Mouse (Mus musculus) layer of hippocampus, adult 2 months (tissue): ENCODE measurements around the gene Aqp5. TPM values are rescaled to one million over a fixed set of nuclear protein-coding genes. Genes with fewer than 3 reads are reported as not detected.

Experiments
- DNase-seq, 2 experiments: peaks; one replicate each; pipeline ENCODE4 v3.0.0; 2022; ENCODE audit warnings: low spot score in 2 of 2
- H3K27ac ChIP-seq: fragments of 200-600 bp; 2 replicates; pipeline ENCODE4 v1.8.1; 2022
- H3K4me3 ChIP-seq: fragments of 200-600 bp; 2 replicates; pipeline ENCODE4 v1.8.1; 2022; ENCODE audit warnings: mild to moderate bottlenecking
- CTCF ChIP-seq: fragments of 200-600 bp; conservative IDR thresholded peaks from 2 replicates; pipeline ENCODE4 v1.8.1; 2022; ENCODE audit warnings: antibody characterized with exemption, mild to moderate bottlenecking, moderate library complexity
- long read RNA-seq, 2 experiments: library from polyadenylated mRNA; stranded (forward); transcript quantifications; one replicate each; pipeline ENCODE4 v2.0.0; 2021; ENCODE audit warnings: borderline mapping rate in 2 of 2
- total RNA-seq, 2 experiments: library from RNA; stranded (reverse); gene quantifications; 2 replicates each; pipeline ENCODE4 v1.2.3; 2021

Aqp5 gene
- not detected for total RNA-seq
- long read RNA-seq, experiment 1, result 0 reads
- long read RNA-seq, experiment 2, result 0 reads

- TF ChIP-seq CTCF, result no peak
- DNase-seq, result no peak
- Histone ChIP-seq H3K4me3 (peak within 1 kb of the TSS; percentile 26; the same call in 1 of the 2 replicates), H3K27ac (no peak within 1 kb of the TSS)
Observed at GRCm38 (mm10) chr15:99590429-99591084, at the start of gene Aqp5. Aqp5 (plus strand) TSS chr15:99590782.

- TF ChIP-seq CTCF, result no peak
- Histone ChIP-seq H3K4me3 (no peak overlapping the region), H3K27ac (no peak overlapping the region)
- DNase-seq, result no peak
Observed at GRCm38 (mm10) chr15:99544047-99544446, 46.5 kb upstream of the Aqp5 start.

- DNase-seq, result no peak
- H3K4me3 ChIP-seq, result no peak overlapping the region
- no peak for TF ChIP-seq CTCF
- no peak overlapping the region for H3K27ac ChIP-seq
Observed at GRCm38 (mm10) chr15:99546596-99546995, 44.0 kb upstream of the Aqp5 start.

GRCm38 (mm10) chr15:99547732-99548131 is 42.9 kb upstream of the Aqp5 start:
- DNase-seq, result no peak
- Histone ChIP-seq H3K27ac (no peak overlapping the region), H3K4me3 (no peak overlapping the region)
- TF ChIP-seq CTCF, result no peak

GRCm38 (mm10) chr15:99549901-99550300 is 40.7 kb upstream of the Aqp5 start:
- DNase-seq, result no peak
- Histone ChIP-seq H3K4me3 (no peak overlapping the region), H3K27ac (no peak overlapping the region)
- TF ChIP-seq CTCF, result no peak

GRCm38 (mm10) chr15:99553767-99554166 is 36.8 kb upstream of the Aqp5 start:
- Histone ChIP-seq H3K4me3 (no peak overlapping the region), H3K27ac (no peak overlapping the region)
- no peak for DNase-seq
- no peak for TF ChIP-seq CTCF

GRCm38 (mm10) chr15:99558947-99559346 is 31.6 kb upstream of the Aqp5 start:
- Histone ChIP-seq H3K27ac (no peak overlapping the region), H3K4me3 (no peak overlapping the region)
- DNase-seq, result no peak
- peak; percentile 32; the same call in 1 of the 2 replicates for TF ChIP-seq CTCF

- no peak overlapping the region for H3K4me3 ChIP-seq
- no peak overlapping the region for H3K27ac ChIP-seq
- no peak for DNase-seq
- no peak for TF ChIP-seq CTCF
Observed at GRCm38 (mm10) chr15:99560246-99560645, 30.3 kb upstream of the Aqp5 start.

GRCm38 (mm10) chr15:99567371-99567770 is 23.2 kb upstream of the Aqp5 start:
- Histone ChIP-seq H3K4me3 (no peak overlapping the region), H3K27ac (no peak overlapping the region)
- TF ChIP-seq CTCF, result no peak
- DNase-seq, result no peak

GRCm38 (mm10) chr15:99568682-99569081 is 21.9 kb upstream of the Aqp5 start:
- no peak for DNase-seq
- no peak for TF ChIP-seq CTCF
- no peak overlapping the region for H3K4me3 ChIP-seq

GRCm38 (mm10) chr15:99569123-99569522 is 21.5 kb upstream of the Aqp5 start:
- TF ChIP-seq CTCF, result no peak
- DNase-seq, result no peak
- Histone ChIP-seq H3K4me3 (no peak overlapping the region), H3K27ac (no peak overlapping the region)

More at GRCm38 (mm10) chr15:99568682-99569081, 21.9 kb upstream of the Aqp5 start:
- no peak overlapping the region for H3K27ac ChIP-seq

- no peak for DNase-seq
- TF ChIP-seq CTCF, result no peak
- no peak within 1 kb of the TSS for H3K27ac ChIP-seq
- H3K4me3 ChIP-seq, result no peak within 1 kb of the TSS
Observed at GRCm38 (mm10) chr15:99578802-99579485, 11.6 kb upstream of the Aqp5 start, which contains the start of gene Aqp2. Aqp2 (plus strand) TSS chr15:99579055.

GRCm38 (mm10) chr15:99583463-99584344 is 6.9 kb upstream of the Aqp5 start:
- Histone ChIP-seq H3K4me3 (peak overlapping the region; percentile 23; the same call in 1 of the 2 replicates), H3K27ac (no peak overlapping the region)
- no peak for DNase-seq
- TF ChIP-seq CTCF, result peak; percentile 15; the same call in 1 of the 2 replicates
